Mouse (Mus musculus) heart, adult 2 months (tissue): ENCODE measurements around the gene Ralgps1.

Experiments
- CTCF ChIP-seq: fragments of 200-600 bp; IDR thresholded peaks from 2 replicates; pipeline ENCODE4 v1.8.1; 2022; ENCODE audit warnings: antibody characterized with exemption, mild to moderate bottlenecking, moderate library complexity
- EP300 ChIP-seq: fragments of 200-500 bp; IDR thresholded peaks from 2 replicates; pipeline ENCODE4 v1.6.1; 2011; ENCODE audit warnings: low read depth, low read length, control low read depth; ENCODE audit not compliant: insufficient read depth

DNA sequence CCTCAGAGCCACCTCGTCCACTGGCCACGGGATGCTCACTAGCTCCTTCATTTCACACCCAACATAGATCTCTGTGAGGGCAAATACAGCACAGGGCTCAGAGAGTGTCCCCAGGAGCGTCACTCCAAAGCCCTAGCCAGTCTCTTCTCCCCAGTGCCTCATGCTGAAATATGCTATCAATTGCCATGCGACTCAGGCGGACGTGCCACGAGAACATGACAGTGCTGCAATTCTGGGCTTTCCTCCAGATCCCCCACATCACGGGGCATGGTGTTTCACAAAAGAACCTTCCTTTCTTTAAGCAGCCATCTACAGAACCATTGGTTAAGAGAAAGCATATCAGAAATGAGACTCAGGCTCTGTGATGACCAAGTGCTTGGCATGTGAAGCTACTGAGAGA is 110.5 kb downstream of the Ralgps1 start:
- TF ChIP-seq CTCF (no peak), EP300 (no peak)
